Mouse (Mus musculus): ENCODE results near the gene Ewsr1. TPM values are rescaled to one million over a fixed set of nuclear protein-coding genes. Genes with fewer than 3 reads are reported as not detected.

Gene Ewsr1
- total RNA-seq (2014; fragmentation: Nextera tagmentation) (450 and 540 TPM in 2 replicates), total RNA-seq (2017) (724 and 794 TPM in 2 replicates)

DNA sequence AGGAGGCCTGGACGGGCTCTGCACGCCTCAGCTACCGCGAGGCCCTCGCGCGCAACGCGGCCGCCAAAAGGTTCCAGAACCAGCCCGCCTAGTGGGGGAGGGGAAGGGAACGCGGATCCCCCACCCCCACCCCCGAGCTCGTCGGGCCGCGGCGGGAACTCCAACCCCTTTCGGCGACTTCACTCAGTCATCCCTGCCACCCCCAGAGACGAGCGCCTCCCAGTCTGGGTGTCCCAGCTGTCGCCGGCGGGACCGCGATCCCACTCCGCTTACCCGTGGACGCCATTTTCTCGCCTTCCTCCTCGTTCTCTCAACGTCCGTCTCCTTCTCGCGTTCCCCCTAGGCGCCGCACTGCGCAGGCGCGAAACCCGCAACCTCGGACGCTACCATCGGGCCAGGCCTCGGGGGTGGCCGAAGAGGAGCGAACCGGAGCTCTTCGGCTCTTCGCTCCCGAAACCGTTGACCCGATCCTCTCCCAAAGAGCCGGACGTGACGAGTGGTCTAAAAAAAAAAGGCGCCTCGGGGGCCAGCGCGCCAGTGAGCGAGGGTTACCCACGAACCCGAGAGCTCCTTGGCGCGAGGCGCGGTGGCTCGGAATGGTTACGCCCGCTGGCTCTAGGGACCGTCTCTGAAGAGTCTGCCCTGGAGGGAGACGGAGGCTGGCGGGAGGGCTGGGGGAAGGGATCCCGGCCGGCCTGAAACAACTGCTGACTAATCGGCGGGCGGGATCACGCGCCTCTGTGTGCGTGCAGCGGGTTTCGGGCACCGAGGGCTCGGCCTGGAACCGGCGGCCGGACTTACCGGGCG, at the start of gene Ewsr1, which contains the start of gene Rhbdd3:
TSS of gene Ewsr1 (minus strand) at position 531 of the 807 bp plus-strand sequence.
TSS of gene Rhbdd3 (plus strand) at position 191 of the 807 bp plus-strand sequence.
- ATAC-seq (replicated peaks; ENCODE audit: low FRiP score, low TSS enrichment, poor library complexity, severe bottlenecking), result peak; percentile 69

DNA sequence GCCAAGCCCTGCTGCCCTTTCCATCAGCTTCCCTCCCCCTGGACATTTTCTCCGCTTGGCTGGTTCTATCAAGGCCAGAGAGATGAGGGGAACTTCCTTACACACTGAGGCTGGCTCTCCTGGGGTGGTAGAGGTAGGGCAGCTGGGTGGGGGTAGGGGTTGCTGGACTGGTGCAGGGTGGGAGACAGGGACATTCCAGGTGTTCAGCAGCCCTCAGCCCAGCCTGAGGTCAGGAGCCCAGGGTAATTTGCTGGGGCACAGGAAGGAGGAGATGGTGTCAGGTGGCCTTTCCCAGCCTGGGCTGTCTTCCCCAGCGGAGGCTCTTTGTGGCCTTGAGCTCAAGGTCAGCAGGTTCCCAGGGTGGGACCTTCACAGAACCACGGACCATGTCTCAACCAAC, 46.5 kb upstream of the Ewsr1 start:
- ATAC-seq (replicated peaks; ENCODE audit: low FRiP score, low TSS enrichment, poor library complexity, severe bottlenecking), result no peak

DNA sequence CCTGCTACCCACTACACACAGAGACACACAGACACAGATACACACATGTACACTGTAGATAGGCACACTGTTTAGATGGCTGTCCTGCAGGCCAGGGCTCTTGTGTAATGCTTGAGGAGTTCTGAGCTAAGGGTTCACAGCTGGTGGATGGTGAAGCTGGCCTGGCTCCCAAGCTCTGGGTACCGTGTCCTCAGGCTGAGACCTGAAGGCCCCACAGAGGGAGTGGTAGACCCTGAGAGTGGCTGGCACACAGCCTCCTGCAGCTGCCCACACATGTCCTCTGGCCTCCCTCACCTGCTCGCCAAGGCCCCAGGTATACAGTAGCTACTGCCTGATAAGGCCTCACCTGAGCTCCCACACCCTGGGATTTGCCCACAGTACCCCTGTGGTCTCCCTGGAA, 42.9 kb upstream of the Ewsr1 start:
- ATAC-seq (replicated peaks; ENCODE audit: low FRiP score, low TSS enrichment, poor library complexity, severe bottlenecking), result no peak

DNA sequence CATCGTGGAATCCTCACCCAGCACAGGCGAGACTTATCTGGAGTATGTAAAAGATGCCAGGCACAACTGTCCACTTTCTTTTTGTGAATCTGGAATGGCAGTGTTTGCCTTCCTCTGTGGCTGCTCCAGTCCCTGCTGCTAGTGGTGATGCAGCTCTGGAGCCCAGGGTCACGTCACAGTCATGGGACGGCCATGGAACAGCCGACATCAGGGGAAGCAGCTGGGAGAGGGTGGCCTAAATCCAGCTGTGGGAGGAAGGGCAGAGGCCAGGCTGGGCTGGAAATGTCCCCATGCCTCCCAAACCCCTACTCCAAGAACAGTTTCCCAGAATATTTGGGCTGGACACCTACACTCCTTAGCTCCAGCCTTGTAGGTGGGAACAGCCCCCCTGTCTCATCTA, 42.2 kb upstream of the Ewsr1 start:
- no peak for ATAC-seq (replicated peaks; ENCODE audit: low FRiP score, low TSS enrichment, poor library complexity, severe bottlenecking)

DNA sequence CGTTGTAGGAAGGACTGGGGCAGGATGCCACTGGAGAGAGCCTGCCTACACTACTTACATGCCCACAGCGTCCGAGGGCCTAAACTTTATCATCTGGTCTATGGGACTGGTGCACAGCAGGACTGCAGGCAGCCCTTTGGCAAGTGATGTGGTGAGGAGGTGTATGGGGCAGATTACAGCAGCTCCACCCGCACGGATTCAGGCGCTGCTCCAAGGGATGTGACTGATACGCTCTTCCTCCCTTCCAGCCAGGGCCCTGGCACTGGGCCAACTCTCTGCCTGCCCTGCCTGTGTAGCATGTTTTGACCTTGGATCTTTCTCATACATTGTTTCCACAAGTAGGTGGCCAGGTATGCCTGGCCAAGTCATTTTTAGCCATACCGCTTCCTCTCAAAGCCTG, 41.6 kb upstream of the Ewsr1 start:
- ATAC-seq (replicated peaks; ENCODE audit: low FRiP score, low TSS enrichment, poor library complexity, severe bottlenecking), result peak; percentile 97

DNA sequence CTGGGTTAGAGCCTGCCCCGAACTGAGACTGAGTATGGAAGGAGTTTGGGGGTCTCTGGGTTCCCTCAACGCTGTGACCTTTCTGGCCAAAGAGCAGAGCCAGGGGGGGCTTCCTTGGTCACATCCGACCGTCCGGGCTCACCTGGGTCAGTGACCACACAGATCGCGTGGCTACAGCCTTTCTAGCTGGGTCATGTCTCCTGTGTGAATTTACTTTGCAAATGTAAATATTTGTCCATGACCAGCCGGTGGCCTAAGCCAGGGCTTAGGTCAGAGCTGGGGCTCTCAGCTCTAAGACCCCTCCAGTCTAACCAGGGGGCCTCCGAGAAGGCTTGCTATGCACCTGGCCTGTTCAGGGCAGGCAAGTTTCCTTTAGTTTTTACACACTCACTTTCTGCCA, 40.3 kb upstream of the Ewsr1 start:
- no peak for ATAC-seq (replicated peaks; ENCODE audit: low FRiP score, low TSS enrichment, poor library complexity, severe bottlenecking)

DNA sequence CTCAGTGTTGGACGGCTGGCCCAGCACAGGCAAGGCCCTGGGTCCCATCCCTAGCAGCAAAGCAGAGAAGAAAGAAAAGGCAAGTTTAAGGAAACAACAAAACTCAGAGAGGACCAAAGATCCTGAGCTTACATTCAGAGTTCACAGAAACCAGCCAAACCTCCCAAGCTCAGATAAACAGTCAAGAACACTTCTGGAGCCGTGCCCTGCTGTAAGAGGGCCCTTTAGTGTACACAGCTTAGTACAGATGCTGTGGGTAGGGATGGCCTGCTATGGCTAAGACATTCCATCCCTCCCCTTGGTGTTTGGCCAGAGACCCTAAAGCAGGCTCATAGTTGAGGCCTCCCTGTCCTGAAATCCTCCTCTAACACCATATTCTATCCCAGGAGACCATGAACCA, 39.6 kb upstream of the Ewsr1 start:
- no peak for ATAC-seq (replicated peaks; ENCODE audit: low FRiP score, low TSS enrichment, poor library complexity, severe bottlenecking)

DNA sequence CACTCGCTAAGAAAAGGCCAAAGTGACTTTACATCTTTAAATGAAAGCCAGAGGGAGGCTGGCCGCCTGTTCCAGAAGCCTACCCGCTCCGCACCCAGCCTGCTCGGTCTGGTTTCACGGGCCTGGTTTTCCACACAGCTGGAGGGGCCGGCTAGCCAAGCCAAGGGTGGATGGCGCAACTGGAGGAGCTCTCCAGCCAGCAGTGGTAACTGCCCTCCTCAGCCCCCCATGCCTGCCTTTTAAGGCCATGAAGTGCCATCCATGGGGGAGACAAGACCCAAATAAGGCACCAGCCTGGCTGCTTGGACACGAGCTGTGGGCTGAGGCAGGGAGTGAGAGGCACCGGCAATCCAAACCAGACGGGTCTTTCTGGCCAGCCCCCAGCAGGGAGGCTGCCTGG, 36.8 kb upstream of the Ewsr1 start:
- no peak for ATAC-seq (replicated peaks; ENCODE audit: low FRiP score, low TSS enrichment, poor library complexity, severe bottlenecking)

DNA sequence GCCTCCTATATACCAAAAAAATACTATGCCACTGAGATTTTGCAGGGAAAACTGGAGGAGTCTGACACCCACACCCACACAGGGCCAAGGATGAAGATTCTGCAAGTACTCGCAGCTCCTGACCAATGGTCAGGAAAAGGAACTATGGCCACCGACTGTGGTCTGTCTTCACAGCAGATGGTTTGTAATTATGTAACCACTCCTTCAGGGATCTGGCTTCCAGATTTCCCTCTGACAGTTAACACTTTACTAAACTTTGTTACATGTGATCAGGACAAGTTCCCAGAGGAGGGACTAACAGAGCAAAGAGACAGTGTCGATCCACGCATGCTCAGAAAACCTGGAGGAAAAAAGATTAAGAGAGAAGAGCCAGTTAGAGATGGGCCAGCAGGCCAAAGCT, 33.7 kb upstream of the Ewsr1 start:
- ATAC-seq (replicated peaks; ENCODE audit: low FRiP score, low TSS enrichment, poor library complexity, severe bottlenecking), result no peak

DNA sequence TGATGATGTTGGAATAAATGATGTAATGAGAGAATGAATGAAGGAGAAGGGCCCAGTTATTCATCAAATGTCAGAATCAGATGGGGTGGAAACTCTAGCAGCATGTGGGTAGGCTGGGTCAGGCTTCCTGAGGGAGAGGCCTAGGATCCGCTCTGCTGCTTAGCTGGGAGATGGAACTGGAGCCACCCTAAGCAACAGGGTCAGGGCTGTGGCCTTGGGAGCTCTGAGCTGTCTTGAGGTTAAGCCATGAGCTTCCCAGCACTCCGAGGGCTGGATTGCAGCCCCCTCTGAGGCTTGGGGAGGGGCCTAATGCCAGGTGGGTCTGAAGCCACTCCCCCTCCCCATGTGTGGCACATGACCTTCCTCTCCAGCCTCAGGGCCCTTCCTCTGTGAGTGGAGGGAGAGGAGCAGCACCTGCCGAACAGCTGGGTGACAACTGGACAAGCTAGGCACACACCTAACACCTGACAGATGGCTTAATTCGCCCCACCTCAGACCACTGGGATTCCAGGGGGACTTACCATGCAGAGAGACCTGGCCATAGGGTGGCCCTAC, 31.1 kb upstream of the Ewsr1 start:
- ATAC-seq (replicated peaks; ENCODE audit: low FRiP score, low TSS enrichment, poor library complexity, severe bottlenecking), result 0 out of 2 replicates have a peak, but pooled peaks have one; percentile 23

DNA sequence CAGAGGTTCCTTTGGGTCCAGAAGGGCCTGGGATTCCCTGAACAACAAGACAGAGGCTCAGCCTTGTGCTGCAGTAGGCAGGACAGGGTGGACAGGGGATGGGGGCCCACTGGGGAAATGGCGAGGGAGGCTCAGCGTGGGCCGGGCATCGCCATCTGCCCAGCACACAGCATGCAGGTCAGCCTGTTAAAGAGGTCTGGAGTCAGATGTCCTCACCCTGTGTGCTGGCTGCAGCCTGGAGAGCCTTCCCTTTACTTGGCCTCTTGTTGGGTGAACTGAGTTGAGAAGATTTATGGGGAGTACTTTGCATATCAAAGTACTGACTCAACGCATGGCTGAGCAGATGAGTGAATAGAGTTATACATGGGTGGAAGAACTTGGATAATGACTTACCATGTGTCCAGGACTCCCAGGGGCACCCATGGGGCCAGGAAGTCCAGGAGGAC, 30.0 kb upstream of the Ewsr1 start:
- ATAC-seq (replicated peaks; ENCODE audit: low FRiP score, low TSS enrichment, poor library complexity, severe bottlenecking), result no peak

DNA sequence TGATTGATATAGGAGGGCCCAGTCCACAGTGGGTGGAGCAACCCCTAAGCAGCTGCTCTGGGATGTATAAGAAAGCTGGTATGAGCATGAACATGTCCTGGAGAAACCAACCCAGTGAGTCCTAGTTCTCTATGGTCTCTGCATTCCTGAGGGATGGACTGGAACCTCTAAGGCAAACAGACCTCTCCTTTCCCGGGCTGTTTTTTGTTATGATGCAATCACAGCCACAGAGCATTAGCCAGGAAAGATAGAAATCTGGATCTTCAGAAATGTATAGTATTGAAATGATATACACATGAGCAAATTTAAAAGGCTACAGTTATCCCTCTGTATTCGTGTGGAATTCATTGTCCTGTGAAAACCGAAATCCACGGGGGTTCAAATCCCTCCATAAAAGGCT, 26.6 kb upstream of the Ewsr1 start:
- ATAC-seq (replicated peaks; ENCODE audit: low FRiP score, low TSS enrichment, poor library complexity, severe bottlenecking), result no peak

DNA sequence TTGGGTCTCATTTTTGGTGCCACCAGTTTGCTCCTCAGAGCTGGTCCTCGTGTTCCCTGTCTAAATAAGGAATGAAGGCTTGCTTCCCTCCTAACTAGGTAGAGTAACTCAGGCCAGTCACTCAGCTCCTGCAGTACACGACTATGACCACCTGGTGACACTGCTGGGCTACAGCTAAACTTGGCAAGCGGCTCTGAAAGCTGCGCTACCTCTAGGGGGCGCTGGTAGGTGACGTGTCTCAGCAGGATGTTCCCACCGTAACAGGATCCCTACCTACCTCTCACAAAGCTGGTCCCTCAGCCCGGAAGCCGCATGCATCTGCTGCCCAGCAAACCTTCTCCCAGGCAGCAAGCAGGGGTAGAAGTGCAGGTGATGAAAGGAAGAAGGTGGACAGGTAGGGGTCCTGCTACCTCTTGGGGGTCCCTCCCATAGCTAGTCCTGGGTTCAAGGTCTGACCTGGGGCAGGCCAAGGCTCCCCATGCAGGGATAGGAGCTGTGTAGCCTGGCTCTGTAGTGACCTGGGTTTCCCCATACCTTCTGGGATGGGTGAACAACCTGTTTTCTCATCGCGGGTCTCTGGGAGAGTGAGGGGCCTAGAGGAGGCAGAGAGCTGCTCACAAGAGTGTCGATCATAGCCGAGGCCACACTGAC, 16.0 kb upstream of the Ewsr1 start:
- ATAC-seq (replicated peaks; ENCODE audit: low FRiP score, low TSS enrichment, poor library complexity, severe bottlenecking), result peak; percentile 91

DNA sequence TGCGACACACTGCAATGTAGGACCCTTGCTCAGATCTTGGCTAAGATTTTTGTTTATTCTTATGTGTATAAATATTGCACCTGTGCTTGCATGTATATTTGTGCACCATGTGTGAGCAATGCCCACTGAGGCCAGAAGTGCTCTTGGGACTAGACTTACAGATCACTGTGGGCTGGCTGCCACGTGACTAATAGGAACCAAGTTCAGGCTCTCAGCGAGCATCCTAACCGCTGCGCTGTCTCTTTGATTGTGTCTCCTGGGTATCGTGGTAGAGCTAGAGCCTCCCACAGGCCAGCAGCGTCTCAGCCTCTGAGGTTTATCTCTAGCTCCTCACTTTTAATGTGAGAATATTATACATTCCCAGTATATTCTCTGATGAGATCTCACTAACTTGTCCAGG, 14.6 kb upstream of the Ewsr1 start:
- ATAC-seq (replicated peaks; ENCODE audit: low FRiP score, low TSS enrichment, poor library complexity, severe bottlenecking), result no peak

DNA sequence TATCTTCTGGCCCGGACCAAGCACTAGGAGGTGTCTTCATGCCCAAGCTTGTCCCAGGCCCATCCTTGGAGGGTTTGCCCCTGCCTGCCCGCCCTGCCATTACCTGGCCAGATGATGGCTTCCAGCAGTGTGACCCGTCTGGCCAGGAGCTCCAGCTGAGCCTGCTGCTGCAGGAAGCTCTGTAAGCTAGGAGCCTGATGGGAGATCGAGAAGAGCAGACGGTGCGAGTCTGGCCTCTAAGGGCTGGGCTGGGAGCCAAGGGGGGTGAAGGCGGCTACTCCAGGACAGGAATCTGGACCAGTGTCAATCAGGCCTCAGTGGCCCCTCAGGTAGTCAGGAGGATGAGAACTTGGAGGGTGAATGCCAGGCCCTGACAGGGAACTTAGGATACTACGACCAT, 10.4 kb upstream of the Ewsr1 start:
- no peak for ATAC-seq (replicated peaks; ENCODE audit: low FRiP score, low TSS enrichment, poor library complexity, severe bottlenecking)

DNA sequence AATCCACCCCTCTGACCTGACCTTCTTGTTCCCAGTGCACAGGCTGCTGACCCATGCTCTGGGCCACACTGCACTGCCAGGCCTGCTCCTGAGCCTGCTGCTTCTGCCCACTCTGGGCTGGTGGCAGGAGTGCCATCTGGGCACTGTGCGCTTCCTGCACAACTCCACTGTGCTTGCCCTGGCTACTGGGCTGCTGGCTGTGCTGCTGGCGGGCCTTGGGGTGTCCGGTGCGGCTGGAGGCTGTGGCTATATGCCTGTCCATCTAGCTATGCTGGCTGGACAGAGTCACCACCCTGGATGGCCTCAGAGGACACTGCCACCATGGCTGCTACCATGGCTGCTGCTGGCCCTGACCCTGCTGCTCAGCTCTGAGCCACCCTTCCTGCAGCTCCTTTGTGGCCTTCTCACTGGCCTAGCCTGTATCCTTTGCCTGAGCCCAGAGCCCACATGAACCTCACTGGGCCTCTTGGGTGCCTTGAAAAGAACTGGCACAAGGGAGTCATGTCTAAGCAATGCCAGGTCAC, 5.0 kb upstream of the Ewsr1 start:
- ATAC-seq (replicated peaks; ENCODE audit: low FRiP score, low TSS enrichment, poor library complexity, severe bottlenecking), result no peak

DNA sequence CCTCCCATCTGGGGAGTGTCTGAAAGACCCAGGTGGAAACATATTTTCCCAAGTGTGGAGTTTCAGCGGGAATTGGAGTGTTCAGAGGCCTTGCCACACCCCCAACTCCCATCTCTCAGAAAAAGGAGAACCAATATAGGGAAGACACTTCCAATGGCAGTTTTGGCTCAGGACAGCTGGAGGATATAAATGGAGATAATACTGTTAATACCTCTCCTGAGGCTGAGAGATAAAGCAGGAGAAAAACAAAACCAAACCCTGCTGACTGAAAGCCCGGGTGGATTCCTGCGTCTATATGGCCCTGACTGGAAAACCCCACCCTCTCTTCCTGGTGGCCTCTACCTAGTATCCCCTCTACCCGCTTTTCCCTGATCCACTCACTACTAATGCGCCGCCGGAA, 3.3 kb upstream of the Ewsr1 start:
- ATAC-seq (replicated peaks; ENCODE audit: low FRiP score, low TSS enrichment, poor library complexity, severe bottlenecking), result peak; percentile 17; the same call in 1 of the 2 replicates

DNA sequence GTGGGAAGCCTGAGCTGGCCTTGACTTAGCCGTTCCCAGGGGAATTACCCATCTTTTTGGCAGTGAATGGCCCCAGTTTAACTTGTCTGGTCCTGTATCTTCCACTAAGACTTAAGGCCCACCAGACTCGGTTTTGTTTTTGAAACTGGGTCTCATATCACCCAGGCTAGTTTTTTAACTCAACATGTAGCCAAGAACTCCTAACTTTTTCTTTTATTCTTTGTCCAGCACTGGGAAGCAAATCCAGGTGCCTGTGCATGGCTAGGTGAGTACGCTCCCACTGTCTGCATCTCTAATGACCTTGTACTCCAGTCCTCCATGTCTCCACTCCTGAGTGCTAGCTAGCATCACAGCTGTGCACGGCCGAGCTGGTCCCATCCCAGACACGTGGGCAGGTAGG, 2.6 kb upstream of the Ewsr1 start:
- ATAC-seq (replicated peaks; ENCODE audit: low FRiP score, low TSS enrichment, poor library complexity, severe bottlenecking), result no peak

DNA sequence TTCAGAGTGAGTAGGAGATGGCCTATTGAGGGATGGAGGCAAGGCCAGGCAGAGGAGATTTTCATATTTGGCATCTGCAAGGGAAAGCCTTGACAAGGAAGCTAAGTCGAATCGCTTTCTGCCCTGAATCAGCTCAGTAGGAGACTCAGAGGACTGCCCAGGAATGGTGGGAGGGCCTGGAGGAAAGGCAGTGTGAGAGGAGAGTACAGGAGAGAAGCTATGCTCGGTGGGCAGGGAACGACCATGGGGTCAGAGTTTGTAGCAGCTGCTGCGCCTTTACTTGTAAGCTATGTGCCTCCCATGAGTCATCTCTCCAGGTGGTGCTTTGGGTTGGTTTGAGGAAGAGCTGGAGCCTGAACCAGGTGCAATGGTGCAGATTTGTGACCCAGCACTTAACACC, 1.7 kb upstream of the Ewsr1 start:
- no peak for ATAC-seq (replicated peaks; ENCODE audit: low FRiP score, low TSS enrichment, poor library complexity, severe bottlenecking)

DNA sequence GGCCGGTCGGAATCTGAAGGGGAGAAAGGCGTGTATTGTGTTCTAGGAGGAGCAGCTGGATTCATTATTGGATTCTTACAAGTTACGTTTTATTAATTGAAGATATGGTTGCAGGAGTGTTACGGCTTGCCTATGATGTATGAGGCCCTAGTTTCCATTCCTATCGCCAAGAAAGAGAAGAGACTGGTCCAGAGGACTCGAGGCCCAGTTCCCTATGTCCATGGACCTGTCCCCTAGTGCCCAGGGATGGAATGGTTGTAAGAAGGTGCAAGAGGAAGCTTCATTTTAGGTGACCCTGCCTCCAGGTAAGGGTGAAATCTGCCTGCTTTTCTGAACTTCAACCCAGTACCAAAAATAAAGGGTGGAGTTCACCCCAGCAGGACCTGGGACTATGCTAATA, 1.2 kb upstream of the Ewsr1 start:
- ATAC-seq (replicated peaks; ENCODE audit: low FRiP score, low TSS enrichment, poor library complexity, severe bottlenecking), result no peak

All from megakaryocyte-erythroid progenitor cell, adult 5-6 weeks (primary cell).